Mouse (Mus musculus) layer of hippocampus, adult 9-11 months (tissue): ENCODE measurements around the gene Hmga1b.
"Not testable (repeated sequence)": the region's sequence is repeated elsewhere in the genome, so short reads cannot be mapped to it uniquely, and the experiment has no call there.

Experiments used
- DNase-seq: peaks from one replicate; pipeline ENCODE4 v3.0.0; 2022

Hmga1b gene

DNA sequence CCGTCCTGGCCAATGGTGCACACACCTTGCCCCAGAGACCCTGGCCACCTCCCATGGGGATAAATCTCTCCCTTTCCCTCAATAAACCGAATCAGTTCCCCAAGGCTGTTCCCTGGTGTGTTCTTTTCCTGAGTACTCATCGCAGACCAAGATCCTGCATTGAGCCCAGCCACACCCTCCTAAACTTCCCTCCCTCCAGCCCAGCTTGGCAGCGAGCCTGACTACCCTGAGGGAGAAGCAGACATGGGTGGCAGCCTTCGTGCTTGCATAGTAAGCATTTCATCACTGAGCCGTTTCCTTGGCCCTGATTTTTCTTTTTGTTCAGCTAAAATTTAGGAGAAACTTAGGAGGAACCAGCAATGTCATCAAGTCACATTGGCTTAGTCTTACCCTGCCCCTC, 29.1 kb upstream of the Hmga1b start:
- no peak for DNase-seq

DNA sequence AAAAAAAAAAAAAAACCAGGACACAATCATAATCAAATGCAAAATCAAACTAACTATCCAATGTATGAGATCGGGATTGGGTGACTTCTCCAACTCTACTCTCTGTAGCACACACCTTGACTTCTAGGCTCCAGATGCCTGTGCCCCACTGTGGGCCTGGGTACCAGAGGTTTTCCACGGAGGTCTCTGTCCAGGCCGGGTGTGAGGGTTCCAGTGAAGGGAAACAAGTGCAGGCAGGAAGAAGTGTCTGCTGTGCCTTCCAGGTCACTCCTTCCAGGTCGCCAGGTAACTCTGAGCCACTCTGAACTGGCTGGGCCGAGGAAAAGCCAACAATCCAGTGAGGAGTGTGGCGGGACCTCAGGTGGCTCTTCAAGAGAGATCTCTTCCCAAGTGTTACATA, 26.2 kb upstream of the Hmga1b start:
- no peak for DNase-seq

GRCm38 (mm10) chr11:120740981-120741380, 21.6 kb upstream of the Hmga1b start:
- no peak for DNase-seq

GRCm38 (mm10) chr11:120744121-120744701, 18.4 kb upstream of the Hmga1b start:
- no peak for DNase-seq

DNA sequence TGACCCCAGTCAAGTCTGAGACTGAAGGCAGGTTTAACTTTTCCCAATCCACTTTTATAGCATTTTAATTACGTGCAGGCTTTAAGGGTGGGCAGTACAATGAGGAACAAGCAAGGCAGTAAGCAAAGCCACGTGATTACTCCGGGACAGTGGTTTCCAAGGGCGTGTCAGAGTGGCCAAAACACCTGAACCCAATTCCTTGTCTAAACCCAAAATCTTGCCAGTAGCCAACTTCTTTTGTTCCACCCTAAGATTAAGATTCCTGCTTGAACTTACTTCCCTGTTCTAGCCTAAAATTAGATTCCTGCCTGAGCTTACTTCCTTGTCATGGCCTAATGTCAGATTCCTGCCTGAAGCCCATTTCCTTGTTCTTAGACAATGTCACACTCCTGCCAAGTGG, 14.6 kb upstream of the Hmga1b start:
- no peak for DNase-seq

DNA sequence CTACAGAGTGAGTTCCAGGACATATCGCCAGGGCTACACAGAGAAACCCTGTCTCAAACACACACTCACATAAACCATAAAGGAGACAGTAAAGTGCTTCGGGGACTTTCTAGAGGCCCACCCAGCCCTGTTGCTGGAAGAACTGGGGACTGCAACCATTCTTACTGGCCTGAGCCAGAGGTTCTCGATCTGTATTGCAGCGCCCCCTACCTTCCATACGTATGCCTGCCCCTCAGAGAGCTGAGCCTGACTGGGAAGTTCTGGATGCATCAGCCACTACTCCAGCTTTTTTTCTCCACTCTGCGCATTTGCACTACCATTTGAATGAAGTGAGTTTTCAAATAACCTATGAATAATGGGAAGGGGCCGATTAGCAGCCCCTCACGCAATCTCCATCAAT, 13.2 kb upstream of the Hmga1b start:
- no peak for DNase-seq

GRCm38 (mm10) chr11:120751606-120752005, 11.0 kb upstream of the Hmga1b start:
- DNase-seq: no peak

GRCm38 (mm10) chr11:120760236-120760635, 2.4 kb upstream of the Hmga1b start:
- DNase-seq: no peak

DNA sequence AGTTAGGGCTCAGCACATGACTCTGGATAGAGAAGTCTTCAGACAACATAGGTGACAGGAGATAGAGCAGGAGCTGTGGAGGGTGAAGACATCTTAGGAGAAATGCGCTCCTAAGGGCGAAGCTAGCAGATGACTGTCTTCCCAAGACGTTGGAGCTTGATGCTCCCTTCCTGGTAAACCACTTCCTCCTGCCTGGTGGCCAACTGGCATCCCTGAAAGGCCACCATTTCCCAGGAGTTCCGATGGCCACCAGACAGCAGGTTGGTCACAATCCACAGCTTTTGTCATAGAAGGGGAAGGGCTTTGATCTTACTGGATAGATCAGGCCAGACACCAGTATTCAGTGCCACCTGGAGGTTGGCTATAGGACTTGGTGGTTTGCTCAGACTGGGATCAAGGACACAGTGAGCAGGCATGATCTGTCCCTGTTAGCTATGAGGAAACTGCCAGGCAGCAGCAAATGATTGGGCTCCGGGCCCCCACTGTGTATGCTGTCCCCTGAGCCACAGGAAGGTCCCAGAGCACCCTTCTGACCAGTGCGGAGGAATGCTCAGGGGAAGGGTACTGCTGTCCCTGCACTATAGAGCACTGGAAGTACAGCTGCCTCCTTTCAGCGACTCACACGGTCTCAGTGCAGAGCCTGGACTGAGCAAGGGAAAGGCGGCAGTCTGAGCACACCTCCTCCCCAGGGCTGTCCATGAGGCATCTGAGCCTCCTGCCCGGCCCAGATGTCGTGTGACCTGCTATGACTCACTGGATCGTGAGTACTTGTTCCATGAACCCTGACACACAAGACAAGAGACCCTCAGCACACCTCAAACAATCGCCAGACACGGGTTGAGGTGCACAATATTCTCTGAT, 553 bp upstream of the Hmga1b start:
- no peak for DNase-seq

DNA sequence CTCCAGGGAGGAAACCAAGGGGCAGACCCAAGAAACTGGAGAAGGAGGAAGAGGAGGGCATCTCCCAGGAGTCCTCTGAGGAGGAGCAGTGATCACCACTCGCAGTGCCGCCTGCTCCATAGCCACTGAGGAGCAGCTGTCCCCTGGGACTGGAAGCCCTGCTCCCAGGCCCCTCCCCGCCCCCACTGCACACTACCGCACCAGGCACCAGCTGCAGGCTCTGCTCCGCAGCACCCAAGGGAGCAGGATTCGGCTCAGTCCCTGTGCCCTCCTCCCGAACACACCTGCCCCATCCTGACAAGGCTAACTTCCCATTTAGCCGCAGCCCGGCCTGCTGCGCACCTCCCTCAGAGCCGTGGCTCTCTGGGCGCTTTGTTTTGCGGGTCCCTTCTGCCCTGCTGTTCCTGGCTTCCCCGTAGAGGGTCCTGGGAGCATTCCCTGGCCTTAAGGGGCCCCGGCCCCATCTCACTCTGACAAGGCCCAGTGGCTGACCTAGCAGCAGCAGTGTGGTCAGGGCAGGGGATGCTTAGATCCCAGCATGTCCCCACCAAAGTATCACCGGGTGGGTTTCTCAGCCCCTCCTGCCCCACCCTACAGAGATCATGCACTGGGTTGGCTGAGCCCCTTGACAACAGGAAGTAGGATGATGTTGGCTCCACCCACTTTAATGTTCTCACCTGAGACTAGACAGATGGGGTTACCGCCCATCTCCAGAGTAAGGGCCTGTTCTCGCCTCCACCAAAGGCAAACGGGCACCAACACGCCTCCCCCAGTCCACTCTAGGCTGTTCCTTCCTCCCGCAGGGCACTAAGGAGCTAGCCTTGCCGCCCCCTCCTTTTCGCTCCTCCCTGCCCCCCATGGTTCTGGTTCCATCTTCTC, 766 bp downstream of the Hmga1b start:
- not testable (repeated sequence) for DNase-seq

GRCm38 (mm10) chr11:120767023-120767422, 4.4 kb downstream of the Hmga1b start:
- DNase-seq: not testable (repeated sequence)

GRCm38 (mm10) chr11:120768206-120768605, 5.6 kb downstream of the Hmga1b start:
- DNase-seq: no peak

DNA sequence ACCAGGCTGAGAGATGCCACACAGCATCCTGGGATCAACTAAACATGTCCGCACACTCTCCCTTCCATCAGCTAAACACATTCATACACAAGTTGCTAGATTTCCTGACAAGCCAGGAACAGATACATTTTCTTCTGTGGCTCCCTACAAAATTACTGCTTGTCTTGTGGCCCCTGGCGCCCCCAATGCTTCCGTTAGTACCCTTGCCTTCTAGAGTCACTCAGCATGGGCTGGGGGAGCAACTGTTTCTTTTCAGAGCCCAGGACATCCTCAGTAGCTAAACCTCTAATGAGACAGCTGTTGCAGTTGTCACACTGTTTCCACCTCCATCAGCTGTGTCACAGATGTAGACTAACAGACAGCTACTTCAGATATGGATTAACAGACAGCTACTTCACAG, 10.2 kb downstream of the Hmga1b start:
- no peak for DNase-seq

DNA sequence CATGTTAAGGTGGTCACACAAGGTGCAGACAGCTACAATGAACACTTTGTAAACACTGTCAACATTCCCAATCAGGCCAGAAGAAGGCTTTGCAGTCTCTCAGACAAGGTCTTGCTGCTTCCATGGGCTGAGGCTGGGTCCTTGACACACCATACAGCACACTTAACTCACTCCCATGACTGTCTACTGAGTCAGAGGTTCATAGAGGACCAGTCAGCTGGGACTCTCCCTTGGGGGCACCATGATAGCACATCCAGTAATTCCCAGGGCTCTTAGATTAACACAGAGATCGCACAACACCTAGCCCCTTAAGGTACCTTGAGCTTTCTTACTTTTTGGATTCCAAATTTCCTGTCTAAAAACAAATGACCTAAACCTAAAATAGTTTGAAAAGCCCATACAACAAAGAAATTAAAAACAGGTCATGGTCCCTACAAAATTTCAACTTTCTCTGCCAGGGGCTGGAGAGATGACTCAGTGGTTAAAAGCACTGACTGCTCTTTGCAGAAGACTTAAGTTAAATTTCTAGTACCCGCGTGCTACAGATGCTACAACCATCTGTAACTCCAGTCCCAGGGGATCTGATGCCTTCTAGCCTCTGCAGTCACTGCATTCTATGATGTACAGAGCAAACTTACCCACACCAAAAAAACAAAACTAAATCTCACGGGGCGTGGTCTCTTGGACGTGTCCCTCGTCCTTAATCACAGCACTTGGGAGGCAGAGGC, 11.0 kb downstream of the Hmga1b start:
- DNase-seq: no peak

DNA sequence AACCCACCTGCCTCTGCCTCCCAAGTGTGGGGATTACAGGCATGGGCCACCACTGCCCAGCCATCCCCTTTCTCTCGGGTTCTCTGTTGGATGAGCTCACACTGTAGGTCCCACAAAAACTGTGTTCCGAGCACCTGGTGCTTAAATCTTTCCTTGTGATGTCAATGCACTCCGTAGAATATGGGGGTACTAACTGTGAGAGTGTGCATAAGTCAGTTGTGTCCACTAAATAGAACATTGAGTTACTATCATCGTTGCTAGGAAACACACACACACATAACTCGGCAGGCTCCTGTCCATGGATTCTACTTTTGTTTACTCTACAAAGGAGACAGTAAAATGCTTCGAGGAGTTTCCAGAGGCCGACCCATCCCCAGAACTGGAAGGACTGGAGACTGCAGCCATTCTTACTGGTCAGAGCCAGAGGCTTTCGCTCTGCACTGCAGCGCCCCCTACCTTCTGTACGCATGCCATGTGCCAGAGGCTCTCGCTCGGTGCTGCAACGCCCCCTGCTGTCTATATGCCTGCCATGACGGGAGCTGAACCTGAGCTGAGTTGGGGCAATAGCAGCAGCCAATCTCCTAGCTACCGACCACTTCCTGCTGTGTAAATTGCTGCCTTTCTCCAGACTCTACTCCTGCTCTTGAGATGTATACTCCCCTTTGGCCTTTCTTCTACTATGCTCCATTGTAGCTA, 13.3 kb downstream of the Hmga1b start:
- DNase-seq: peak; percentile 84

DNA sequence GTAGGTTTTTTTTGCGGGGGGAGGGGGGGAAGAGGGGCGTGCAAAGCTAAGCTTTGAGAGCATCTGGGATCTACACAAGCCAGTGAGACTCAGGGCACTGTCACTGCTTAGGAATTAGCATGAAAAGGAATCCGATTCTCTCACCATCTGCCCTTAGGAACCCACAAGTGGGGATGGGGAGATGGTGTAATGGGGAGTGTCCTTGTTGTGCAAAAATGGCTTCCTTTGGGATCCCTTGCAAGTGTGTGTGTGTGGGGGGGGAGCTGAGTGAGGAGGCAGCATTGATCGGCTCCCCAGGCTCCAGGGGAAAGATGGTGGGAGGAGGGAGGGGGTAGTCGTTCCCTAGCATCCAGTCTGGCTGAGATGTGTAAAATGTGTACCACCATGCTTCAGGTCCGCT, 14.5 kb downstream of the Hmga1b start:
- DNase-seq: no peak

- no peak for DNase-seq
Observed at GRCm38 (mm10) chr11:120779876-120780275, 17.3 kb downstream of the Hmga1b start.

DNA sequence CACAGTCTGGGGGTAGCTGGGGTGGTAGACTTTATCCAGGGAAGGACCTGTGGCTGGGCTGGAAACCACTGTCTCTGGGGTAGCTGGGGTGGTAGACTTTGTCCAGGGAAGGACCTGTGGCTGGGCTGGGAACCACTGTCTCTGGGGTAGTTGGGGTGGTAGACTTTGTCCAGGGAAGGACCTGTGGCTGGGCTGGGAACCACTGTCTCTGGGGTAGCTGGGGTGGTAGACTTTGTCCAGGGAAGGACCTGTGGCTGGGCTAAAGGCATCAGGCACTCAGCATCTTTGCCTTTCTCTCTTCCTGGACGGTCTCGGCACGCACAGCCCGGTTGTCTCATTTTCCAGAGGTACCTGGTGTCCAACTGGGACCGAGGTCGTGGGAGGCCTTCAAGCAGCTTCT, 18.8 kb downstream of the Hmga1b start:
- not testable (repeated sequence) for DNase-seq

- no peak for DNase-seq
Observed at GRCm38 (mm10) chr11:120783426-120784063, 21.0 kb downstream of the Hmga1b start.

DNA sequence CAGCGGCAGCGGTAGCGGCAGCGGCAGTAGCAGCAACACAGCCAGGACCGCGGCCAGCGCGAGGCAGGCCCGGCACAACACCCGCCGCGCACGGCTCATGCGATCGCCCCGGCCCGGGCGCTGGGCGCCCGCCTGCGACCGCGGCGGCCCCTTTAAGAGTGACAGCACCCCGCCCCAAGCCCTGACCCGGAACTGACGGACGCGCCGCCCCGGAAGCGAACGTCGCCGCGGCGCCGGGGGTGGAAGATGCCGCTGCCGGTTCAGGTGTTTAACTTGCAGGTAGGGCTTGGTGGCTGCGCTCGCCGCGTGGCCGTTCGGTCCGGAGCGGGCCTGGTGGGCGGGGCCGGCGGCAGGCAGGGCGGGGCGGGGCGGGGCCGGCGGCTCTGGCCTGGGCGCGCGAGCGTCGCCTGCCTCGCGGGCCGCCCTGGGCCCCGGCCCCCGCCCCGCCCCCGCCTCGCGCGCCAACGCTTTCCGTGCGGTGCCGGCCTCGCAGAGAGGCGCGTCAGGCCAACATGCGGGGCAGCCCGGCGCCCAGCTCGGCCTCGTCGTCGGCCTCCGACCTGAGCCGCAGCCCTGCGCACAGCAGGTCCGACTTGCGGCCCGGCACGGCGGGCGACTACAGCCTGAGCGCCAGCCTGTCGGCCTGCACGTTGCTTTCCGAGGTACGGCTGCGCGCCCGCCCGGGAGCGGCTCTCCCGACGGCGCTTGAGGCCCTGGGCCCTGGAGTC, 21.6 kb downstream of the Hmga1b start, which contains the start of the genes Rfng and Gps1:
TSS of gene Rfng (minus strand) at position 144 of the 728 bp plus-strand sequence.
TSS of gene Gps1 (plus strand) at position 209 of the 728 bp plus-strand sequence.
- DNase-seq: peak; percentile 72

DNA sequence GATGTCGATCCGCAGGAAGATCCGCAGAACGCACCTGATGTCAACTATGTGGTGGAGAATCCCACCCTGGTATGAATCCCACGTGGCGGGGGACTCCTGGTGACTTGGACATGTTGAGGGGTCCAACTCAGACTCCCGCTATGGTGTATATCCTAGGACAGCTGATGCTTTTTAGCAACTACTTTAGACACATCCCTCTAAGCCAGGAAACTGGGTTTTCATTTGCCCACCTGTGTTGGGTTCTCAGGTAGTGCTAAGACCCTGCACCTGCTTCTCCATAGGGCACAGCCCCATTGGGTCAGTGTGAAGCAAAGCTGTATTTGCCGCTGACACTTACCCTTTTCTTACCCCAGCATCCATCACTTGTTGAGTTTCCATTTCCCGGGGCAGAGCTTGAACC, 22.6 kb downstream of the Hmga1b start:
- DNase-seq: no peak
